Mouse (Mus musculus): ENCODE results near the gene Armh3. TPM values are rescaled to one million over a fixed set of nuclear protein-coding genes. Genes with fewer than 3 reads are reported as not detected.

The Armh3 gene
- polyA plus RNA-seq, 1 experiment, result 11.2 TPM

- no peaks in the 10 kb centered on the region for H3K27me3 ChIP-seq (ENCODE audit: control insufficient read depth, insufficient read depth, low read length)
- no peaks in the 10 kb centered on the region for H3K36me3 ChIP-seq (ENCODE audit: control insufficient read depth, insufficient read depth, low read length)
- no peak overlapping the region for H3K4me3 ChIP-seq (ENCODE audit: control insufficient read depth, insufficient read depth, low read length)
- no peak overlapping the region for H3K27ac ChIP-seq (ENCODE audit: control insufficient read depth, insufficient read depth, low read length)
- DNase-seq, result no peak
- H3K4me1 ChIP-seq (replicated peaks; ENCODE audit: control insufficient read depth, insufficient read depth, low read length), result peaks cover 7% of the 10 kb centered on the region
- WGBS, result 74% methylated on average over 4 of the region's 4 CpGs
- TF ChIP-seq CTCF (IDR thresholded peaks at IDR 0.05; ENCODE audit: borderline replicate concordance, control insufficient read depth, extremely low read depth, insufficient read depth, low read length, poor library complexity), result no peak
- TF ChIP-seq POLR2A (IDR thresholded peaks at IDR 0.05; ENCODE audit: control insufficient read depth, extremely low read depth, insufficient read depth, low read length, poor library complexity), result no peak
Observed at GRCm38 (mm10) chr19:45802702-45803101, 195.6 kb downstream of the Armh3 start.

DNA sequence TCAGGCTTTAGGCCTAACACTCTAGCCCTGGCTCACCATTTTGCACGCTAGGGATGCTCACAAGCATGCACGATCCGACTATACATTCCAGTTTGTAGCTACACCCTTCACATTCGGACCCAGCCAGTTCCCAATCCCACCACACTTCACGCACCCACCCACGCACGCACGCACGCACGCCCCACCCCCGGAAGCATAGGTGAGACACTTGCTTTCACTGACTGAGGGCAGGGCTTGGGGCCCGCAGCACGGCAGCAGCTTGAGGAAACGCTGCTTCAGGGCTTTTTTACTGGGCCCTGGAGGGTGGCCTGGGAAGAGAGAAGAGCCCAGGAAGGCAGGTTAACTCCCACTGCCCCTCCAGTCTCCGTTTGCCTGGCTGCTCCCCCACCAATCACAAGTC lies 201.4 kb downstream of the Armh3 start:
- peak overlapping the region; percentile 40 for H3K27ac ChIP-seq (ENCODE audit: control insufficient read depth, insufficient read depth, low read length)
- no peak for DNase-seq
- peaks cover 21% of the 10 kb centered on the region for H3K4me1 ChIP-seq (replicated peaks; ENCODE audit: control insufficient read depth, insufficient read depth, low read length)
- 82% methylated on average over 15 of the region's 15 CpGs for WGBS
- H3K27me3 ChIP-seq (ENCODE audit: control insufficient read depth, insufficient read depth, low read length), result no peaks in the 10 kb centered on the region
- TF ChIP-seq POLR2A (IDR thresholded peaks at IDR 0.05; ENCODE audit: control insufficient read depth, extremely low read depth, insufficient read depth, low read length, poor library complexity) (no peak), CTCF (IDR thresholded peaks at IDR 0.05; ENCODE audit: borderline replicate concordance, control insufficient read depth, extremely low read depth, insufficient read depth, low read length, poor library complexity) (no peak)
- no peak overlapping the region for H3K4me3 ChIP-seq (ENCODE audit: control insufficient read depth, insufficient read depth, low read length)
- H3K36me3 ChIP-seq (ENCODE audit: control insufficient read depth, insufficient read depth, low read length), result no peaks in the 10 kb centered on the region

DNA sequence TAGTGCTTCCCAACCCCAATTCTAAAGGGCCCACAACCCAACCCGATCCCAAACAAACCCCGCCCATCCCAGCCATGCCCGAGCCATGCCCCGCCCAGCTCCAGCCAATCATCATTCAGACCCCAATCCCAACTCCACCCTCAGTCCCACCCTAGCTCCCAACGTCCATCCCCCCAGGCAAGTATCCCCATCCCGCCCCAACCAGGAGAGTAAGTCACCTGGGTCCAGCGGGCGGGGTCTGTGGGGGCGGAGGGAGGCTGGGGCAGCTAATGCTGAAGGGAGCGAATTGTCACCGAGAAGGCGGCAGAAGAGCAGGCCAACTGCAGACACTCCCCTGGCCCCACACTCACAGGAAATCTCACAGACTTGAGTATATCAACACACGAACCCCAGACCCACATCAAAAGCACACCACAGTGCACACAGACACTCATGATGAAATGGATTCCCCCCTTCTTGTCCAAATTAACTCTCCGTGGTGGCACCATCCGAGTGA lies 202.2 kb downstream of the Armh3 start:
- peak; percentile 65 for DNase-seq
- peak overlapping the region; percentile 61; the same call in 1 of the 2 replicates for H3K27ac ChIP-seq (ENCODE audit: control insufficient read depth, insufficient read depth, low read length)
- H3K27me3 ChIP-seq (ENCODE audit: control insufficient read depth, insufficient read depth, low read length), result no peaks in the 10 kb centered on the region
- no peak for TF ChIP-seq CTCF (IDR thresholded peaks at IDR 0.05; ENCODE audit: borderline replicate concordance, control insufficient read depth, extremely low read depth, insufficient read depth, low read length, poor library complexity)
- peak overlapping the region; percentile 22 for H3K4me3 ChIP-seq (ENCODE audit: control insufficient read depth, insufficient read depth, low read length)
- H3K4me1 ChIP-seq (replicated peaks; ENCODE audit: control insufficient read depth, insufficient read depth, low read length), result peaks cover 21% of the 10 kb centered on the region
- no peaks in the 10 kb centered on the region for H3K36me3 ChIP-seq (ENCODE audit: control insufficient read depth, insufficient read depth, low read length)
- 25% methylated on average over 15 of the region's 15 CpGs for WGBS

GRCm38 (mm10) chr19:45795406-45795944 lies 202.8 kb downstream of the Armh3 start:
- no peak for DNase-seq
- no peaks in the 10 kb centered on the region for H3K27me3 ChIP-seq (ENCODE audit: control insufficient read depth, insufficient read depth, low read length)
- peak overlapping the region; percentile 61; the same call in 1 of the 2 replicates for H3K27ac ChIP-seq (ENCODE audit: control insufficient read depth, insufficient read depth, low read length)
- H3K4me1 ChIP-seq (replicated peaks; ENCODE audit: control insufficient read depth, insufficient read depth, low read length), result peaks cover 26% of the 10 kb centered on the region
- H3K36me3 ChIP-seq (ENCODE audit: control insufficient read depth, insufficient read depth, low read length), result no peaks in the 10 kb centered on the region
- 60% methylated on average over 15 of the region's 15 CpGs for WGBS
- TF ChIP-seq POLR2A (IDR thresholded peaks at IDR 0.05; ENCODE audit: control insufficient read depth, extremely low read depth, insufficient read depth, low read length, poor library complexity) (no peak), CTCF (IDR thresholded peaks at IDR 0.05; ENCODE audit: borderline replicate concordance, control insufficient read depth, extremely low read depth, insufficient read depth, low read length, poor library complexity) (no peak)
- H3K4me3 ChIP-seq (ENCODE audit: control insufficient read depth, insufficient read depth, low read length), result peak overlapping the region; percentile 22; the same call in 1 of the 2 replicates

DNA sequence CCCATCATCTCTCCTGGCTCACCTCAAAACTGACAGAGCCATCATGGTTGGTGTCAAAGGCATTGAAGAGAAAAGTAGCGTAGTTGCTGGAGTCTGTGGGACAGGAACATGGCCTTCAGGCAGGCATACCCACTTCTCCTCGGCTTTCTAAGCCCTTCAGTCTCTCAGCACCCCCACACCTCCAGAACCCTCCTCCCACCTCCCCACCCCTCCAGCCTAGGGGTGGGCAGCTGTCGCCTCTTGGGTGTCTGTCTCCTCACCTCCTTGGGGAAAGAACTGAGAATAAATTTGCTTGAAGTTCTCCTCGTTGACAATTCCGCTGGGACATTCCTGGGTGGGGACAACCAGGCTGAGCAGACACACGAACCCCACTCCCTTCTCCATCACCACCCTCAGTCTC lies 203.6 kb downstream of the Armh3 start:
- TF ChIP-seq CTCF (IDR thresholded peaks at IDR 0.05; ENCODE audit: borderline replicate concordance, control insufficient read depth, extremely low read depth, insufficient read depth, low read length, poor library complexity) (no peak), POLR2A (IDR thresholded peaks at IDR 0.05; ENCODE audit: control insufficient read depth, extremely low read depth, insufficient read depth, low read length, poor library complexity) (no peak)
- WGBS, result 92% methylated on average over 6 of the region's 6 CpGs
- Histone ChIP-seq H3K27me3 (ENCODE audit: control insufficient read depth, insufficient read depth, low read length) (no peaks in the 10 kb centered on the region), H3K4me1 (replicated peaks; ENCODE audit: control insufficient read depth, insufficient read depth, low read length) (peaks cover 29% of the 10 kb centered on the region), H3K36me3 (ENCODE audit: control insufficient read depth, insufficient read depth, low read length) (no peaks in the 10 kb centered on the region), H3K4me3 (ENCODE audit: control insufficient read depth, insufficient read depth, low read length) (no peak overlapping the region), H3K27ac (ENCODE audit: control insufficient read depth, insufficient read depth, low read length) (no peak overlapping the region)
- DNase-seq, result no peak

GRCm38 (mm10) chr19:45792404-45792803 lies 205.9 kb downstream of the Armh3 start:
- H3K27me3 ChIP-seq (ENCODE audit: control insufficient read depth, insufficient read depth, low read length), result no peaks in the 10 kb centered on the region
- no peak overlapping the region for H3K27ac ChIP-seq (ENCODE audit: control insufficient read depth, insufficient read depth, low read length)
- 98% methylated on average over 6 of the region's 6 CpGs for WGBS
- H3K4me1 ChIP-seq (replicated peaks; ENCODE audit: control insufficient read depth, insufficient read depth, low read length), result peaks cover 29% of the 10 kb centered on the region
- no peak for TF ChIP-seq POLR2A (IDR thresholded peaks at IDR 0.05; ENCODE audit: control insufficient read depth, extremely low read depth, insufficient read depth, low read length, poor library complexity)
- no peak for TF ChIP-seq CTCF (IDR thresholded peaks at IDR 0.05; ENCODE audit: borderline replicate concordance, control insufficient read depth, extremely low read depth, insufficient read depth, low read length, poor library complexity)
- DNase-seq, result no peak
- no peak overlapping the region for H3K4me3 ChIP-seq (ENCODE audit: control insufficient read depth, insufficient read depth, low read length)
- H3K36me3 ChIP-seq (ENCODE audit: control insufficient read depth, insufficient read depth, low read length), result no peaks in the 10 kb centered on the region

Data from thymus, adult 2 months (tissue).